Mouse (Mus musculus) hindbrain, embryonic 15.5 days (tissue): Measurements from ENCODE around the gene Pdilt. TPM values are rescaled to one million over a fixed set of nuclear protein-coding genes. Genes with fewer than 3 reads are reported as not detected.

ENCODE experiments used
- ATAC-seq: fragments of 200-750 bp; cut with Nextera tagmentation; 2 replicates; pipeline ENCODE4 v1.8.0; 2017; ENCODE audit warnings: low read depth, moderate number of reproducible peaks, moderate TSS enrichment; ENCODE audit not compliant: low FRiP score
- H3K27ac ChIP-seq: fragments of 300-500 bp; sonication (generic); replicated peaks from 2 replicates; pipeline ENCODE4 v1.5.1; 2015; ENCODE audit warnings: mild to moderate bottlenecking, inconsistent platforms
- H3K27me3 ChIP-seq: fragments of 300-500 bp; sonication (generic); 2 replicates; pipeline ENCODE4 v1.6.1; 2015; ENCODE audit warnings: control low read depth, inconsistent platforms
- H3K36me3 ChIP-seq: fragments of 300-500 bp; sonication (generic); 2 replicates; pipeline ENCODE4 v1.6.1; 2015; ENCODE audit warnings: control low read depth, inconsistent platforms
- H3K4me1 ChIP-seq: fragments of 300-500 bp; sonication (generic); replicated peaks from 2 replicates; pipeline ENCODE4 v1.6.1; 2015; ENCODE audit warnings: control low read depth, inconsistent platforms
- H3K4me2 ChIP-seq: fragments of 300-500 bp; sonication (generic); 2 replicates; pipeline ENCODE4 v1.6.1; 2015; ENCODE audit warnings: moderate library complexity, mild to moderate bottlenecking, inconsistent platforms
- H3K4me3 ChIP-seq: fragments of 300-500 bp; sonication (generic); 2 replicates; pipeline ENCODE4 v1.5.1; 2015; ENCODE audit warnings: mild to moderate bottlenecking, inconsistent platforms
- H3K9ac ChIP-seq: fragments of 300-500 bp; sonication (generic); 2 replicates; pipeline ENCODE4 v1.6.1; 2015; ENCODE audit warnings: inconsistent platforms
- H3K9me3 ChIP-seq: fragments of 300-500 bp; sonication (generic); 2 replicates; pipeline ENCODE4 v1.6.1; 2016; ENCODE audit warnings: control low read depth, inconsistent platforms
- WGBS: fragments of 180-500 bp; shearing (Covaris S2); methylation state at CpG from one replicate; pipeline ENCODE4 v1.1.7; 2015; 5-methylcytosine and 5-hydroxymethylcytosine counted together
- polyA plus RNA-seq: library from polyadenylated mRNA; unstranded; fragments of >200 nt; fragmentation: Nextera tagmentation; extraction: Ambion mirVana; gene quantifications from 2 replicates; pipeline ENCODE4 v1.2.1, GENCODE M21; 2015

The Pdilt gene
- polyA plus RNA-seq, 1 experiment from 2014 or later, result 0.22 TPM

GRCm38 (mm10) chr7:119527548-119527947 lies 4.3 kb upstream of the Pdilt start:
- H3K9me3 ChIP-seq, result no peaks in the 10 kb centered on the region
- no peak overlapping the region for H3K27ac ChIP-seq
- no peak overlapping the region for H3K4me3 ChIP-seq
- H3K9ac ChIP-seq, result no peak overlapping the region
- 73% methylated on average over 2 of the region's 2 CpGs for WGBS
- no peaks in the 10 kb centered on the region for H3K36me3 ChIP-seq
- ATAC-seq, result no peak
- H3K27me3 ChIP-seq, result no peaks in the 10 kb centered on the region
- no peaks in the 10 kb centered on the region for H3K4me1 ChIP-seq
- H3K4me2 ChIP-seq, result no peak overlapping the region

DNA sequence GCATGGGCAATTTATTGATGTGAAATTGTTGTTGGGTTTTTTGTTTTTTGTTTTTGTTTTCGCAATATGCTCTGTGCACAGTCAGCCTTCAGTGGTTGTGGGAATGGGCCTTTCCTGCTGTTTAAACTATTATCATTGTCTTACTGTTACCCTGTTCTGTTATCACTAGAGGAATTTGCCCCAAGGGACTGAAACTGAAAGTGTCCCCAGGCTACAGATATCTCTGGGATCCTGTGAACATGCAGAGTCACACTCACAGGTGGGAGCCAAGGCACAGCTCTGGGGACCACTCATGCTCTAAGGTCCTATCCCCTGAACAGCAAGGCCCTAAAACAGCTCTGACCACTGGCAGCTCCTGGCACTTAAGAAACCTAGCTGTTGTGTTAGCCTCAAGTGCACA lies 3.8 kb upstream of the Pdilt start:
- H3K36me3 ChIP-seq, result no peaks in the 10 kb centered on the region
- H3K9me3 ChIP-seq, result no peaks in the 10 kb centered on the region
- no peak overlapping the region for H3K9ac ChIP-seq
- H3K4me3 ChIP-seq, result no peak overlapping the region
- no peak for ATAC-seq
- no peak overlapping the region for H3K4me2 ChIP-seq
- H3K4me1 ChIP-seq, result no peaks in the 10 kb centered on the region
- no peaks in the 10 kb centered on the region for H3K27me3 ChIP-seq
- WGBS, result 84% methylated on average over 1 of the region's 1 CpGs
- H3K27ac ChIP-seq, result no peak overlapping the region

- Histone ChIP-seq H3K36me3 (no peaks in the 10 kb centered on the region), H3K27me3 (no peaks in the 10 kb centered on the region), H3K9me3 (no peaks in the 10 kb centered on the region), H3K9ac (no peak overlapping the region), H3K4me1 (no peaks in the 10 kb centered on the region), H3K4me2 (no peak overlapping the region), H3K4me3 (no peak overlapping the region), H3K27ac (no peak overlapping the region)
- WGBS, result 67% methylated on average over 13 of the region's 13 CpGs
- no peak for ATAC-seq
These were observed 3.2 kb upstream of the Pdilt start for GRCm38 (mm10) chr7:119526486-119526885.

DNA sequence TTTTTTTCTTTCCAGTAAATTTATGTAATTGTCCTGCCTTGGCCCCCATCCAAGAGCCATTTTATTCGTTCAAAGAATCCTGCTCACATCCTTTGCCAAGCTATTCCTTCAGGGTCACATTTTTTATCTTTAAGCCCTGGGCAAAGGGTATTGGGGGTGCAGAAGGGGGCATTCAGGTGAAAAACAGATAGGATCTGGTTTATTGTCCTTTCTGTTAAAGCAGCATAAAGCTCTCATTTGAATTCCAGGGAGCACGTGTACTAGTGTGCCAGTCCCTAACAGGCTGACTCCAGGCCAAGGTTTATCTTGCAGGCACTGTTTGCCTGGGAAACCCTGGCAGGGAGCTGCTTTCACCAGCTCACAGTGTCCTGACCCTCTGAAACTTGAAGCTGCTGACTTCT lies 2.6 kb upstream of the Pdilt start:
- Histone ChIP-seq H3K9me3 (no peaks in the 10 kb centered on the region), H3K36me3 (no peaks in the 10 kb centered on the region), H3K4me1 (no peaks in the 10 kb centered on the region), H3K27me3 (no peaks in the 10 kb centered on the region), H3K27ac (no peak overlapping the region), H3K9ac (no peak overlapping the region), H3K4me3 (no peak overlapping the region), H3K4me2 (no peak overlapping the region)
- ATAC-seq, result no peak
- WGBS, result 33% methylated on average over 2 of the region's 2 CpGs

GRCm38 (mm10) chr7:119522385-119522784 lies 904 bp downstream of the Pdilt start:
- no peaks in the 10 kb centered on the region for H3K4me1 ChIP-seq
- 88% methylated on average over 1 of the region's 1 CpGs for WGBS
- ATAC-seq, result no peak
- H3K4me2 ChIP-seq, result no peak overlapping the region
- H3K9me3 ChIP-seq, result no peaks in the 10 kb centered on the region
- H3K36me3 ChIP-seq, result no peaks in the 10 kb centered on the region
- no peak overlapping the region for H3K27ac ChIP-seq
- 0 out of 2 replicates have a peak, but pooled peaks cover 4% of the 10 kb centered on the region for H3K27me3 ChIP-seq
- H3K9ac ChIP-seq, result no peak overlapping the region
- H3K4me3 ChIP-seq, result no peak overlapping the region

- no peak for ATAC-seq
- Histone ChIP-seq H3K4me1 (no peaks in the 10 kb centered on the region), H3K4me2 (no peak overlapping the region), H3K4me3 (no peak overlapping the region), H3K27me3 (0 out of 2 replicates have a peak, but pooled peaks cover 4% of the 10 kb centered on the region), H3K9ac (no peak overlapping the region), H3K36me3 (no peaks in the 10 kb centered on the region), H3K27ac (no peak overlapping the region), H3K9me3 (no peaks in the 10 kb centered on the region)
- 81% methylated on average over 3 of the region's 3 CpGs for WGBS
These were observed 1.5 kb downstream of the Pdilt start for GRCm38 (mm10) chr7:119521816-119522215.

DNA sequence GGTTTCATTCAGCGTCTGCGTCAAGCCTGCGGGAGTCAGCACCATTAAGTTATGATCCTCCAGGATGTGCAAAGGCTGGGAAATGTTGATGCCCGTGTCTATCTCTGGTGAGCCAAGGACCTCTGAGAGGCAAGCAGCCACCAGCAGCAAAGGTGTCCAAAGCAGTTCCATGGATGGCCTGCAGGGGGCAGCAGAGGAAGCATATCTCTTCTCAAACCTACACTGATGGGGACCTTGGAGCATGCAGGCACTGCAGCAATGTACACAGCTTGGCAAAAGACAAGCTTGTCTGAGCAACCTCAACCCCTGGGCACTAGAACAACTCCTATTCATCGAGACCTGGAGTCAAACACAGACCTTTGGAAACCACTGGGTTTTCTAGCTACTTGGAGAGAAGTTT lies 3.6 kb downstream of the Pdilt start:
- ATAC-seq, result no peak
- H3K9me3 ChIP-seq, result no peaks in the 10 kb centered on the region
- no peaks in the 10 kb centered on the region for H3K4me1 ChIP-seq
- no peak overlapping the region for H3K9ac ChIP-seq
- WGBS, result 48% methylated on average over 5 of the region's 5 CpGs
- H3K4me2 ChIP-seq, result no peak overlapping the region
- no peak overlapping the region for H3K27ac ChIP-seq
- H3K36me3 ChIP-seq, result no peaks in the 10 kb centered on the region
- 0 out of 2 replicates have a peak, but pooled peaks cover 4% of the 10 kb centered on the region for H3K27me3 ChIP-seq
- H3K4me3 ChIP-seq, result no peak overlapping the region

DNA sequence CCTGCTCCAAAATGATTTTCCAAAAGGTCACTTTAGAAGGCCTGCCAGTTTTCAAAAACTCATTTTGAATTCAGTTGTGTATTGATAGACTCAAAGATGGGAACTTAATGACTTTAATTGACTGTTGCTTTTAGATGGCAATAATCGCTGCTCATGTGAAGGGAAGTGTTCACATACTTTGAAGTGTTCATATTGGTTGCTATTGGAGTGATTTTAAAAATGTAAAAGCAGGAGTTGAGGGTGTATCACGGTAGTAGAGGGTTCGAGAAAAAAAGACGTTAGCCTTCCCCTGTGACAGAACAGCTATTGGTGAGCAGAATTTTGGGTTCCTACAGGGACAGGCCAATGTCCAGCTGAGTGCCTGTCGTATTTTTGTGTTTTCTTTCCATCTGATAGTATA lies 4.1 kb downstream of the Pdilt start, which contains the start of gene Acsm5:
Gene Acsm5 (plus strand): TSS at position 301 of the 400 bp plus-strand sequence.
- Histone ChIP-seq H3K27me3 (0 out of 2 replicates have a peak, but pooled peaks cover 4% of the 10 kb centered on the region), H3K9ac (no peak within 1 kb of the TSS), H3K27ac (no peak within 1 kb of the TSS), H3K4me2 (no peak within 1 kb of the TSS), H3K9me3 (no peaks in the 10 kb centered on the region), H3K4me3 (no peak within 1 kb of the TSS), H3K4me1 (no peaks in the 10 kb centered on the region), H3K36me3 (no peaks in the 10 kb centered on the region)
- no peak for ATAC-seq
- WGBS, result 69% methylated on average over 5 of the region's 5 CpGs

DNA sequence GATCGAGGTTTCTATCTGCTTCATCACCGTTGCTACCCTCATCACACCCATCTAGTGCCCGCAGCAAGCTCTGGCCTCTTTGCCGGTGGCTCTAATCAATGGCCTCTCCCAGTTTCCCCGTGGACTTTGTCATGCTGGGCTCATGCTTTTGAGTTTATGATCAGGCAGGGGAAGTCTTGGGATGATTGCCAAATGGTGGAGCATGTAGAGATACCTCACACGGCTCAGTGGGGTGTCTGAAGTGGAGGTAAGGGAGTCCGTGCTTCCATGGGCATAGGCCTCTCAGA lies 7.1 kb downstream of the Pdilt start:
- 81% methylated on average over 7 of the region's 7 CpGs for whole genome bisulfite sequencing
- Histone ChIP-seq H3K36me3 (no peaks in the 10 kb centered on the region), H3K27me3 (0 out of 2 replicates have a peak, but pooled peaks cover 4% of the 10 kb centered on the region), H3K4me2 (no peak overlapping the region), H3K4me1 (no peaks in the 10 kb centered on the region), H3K9ac (no peak overlapping the region), H3K27ac (no peak overlapping the region), H3K4me3 (no peak overlapping the region), H3K9me3 (no peaks in the 10 kb centered on the region)
- ATAC-seq, result no peak

DNA sequence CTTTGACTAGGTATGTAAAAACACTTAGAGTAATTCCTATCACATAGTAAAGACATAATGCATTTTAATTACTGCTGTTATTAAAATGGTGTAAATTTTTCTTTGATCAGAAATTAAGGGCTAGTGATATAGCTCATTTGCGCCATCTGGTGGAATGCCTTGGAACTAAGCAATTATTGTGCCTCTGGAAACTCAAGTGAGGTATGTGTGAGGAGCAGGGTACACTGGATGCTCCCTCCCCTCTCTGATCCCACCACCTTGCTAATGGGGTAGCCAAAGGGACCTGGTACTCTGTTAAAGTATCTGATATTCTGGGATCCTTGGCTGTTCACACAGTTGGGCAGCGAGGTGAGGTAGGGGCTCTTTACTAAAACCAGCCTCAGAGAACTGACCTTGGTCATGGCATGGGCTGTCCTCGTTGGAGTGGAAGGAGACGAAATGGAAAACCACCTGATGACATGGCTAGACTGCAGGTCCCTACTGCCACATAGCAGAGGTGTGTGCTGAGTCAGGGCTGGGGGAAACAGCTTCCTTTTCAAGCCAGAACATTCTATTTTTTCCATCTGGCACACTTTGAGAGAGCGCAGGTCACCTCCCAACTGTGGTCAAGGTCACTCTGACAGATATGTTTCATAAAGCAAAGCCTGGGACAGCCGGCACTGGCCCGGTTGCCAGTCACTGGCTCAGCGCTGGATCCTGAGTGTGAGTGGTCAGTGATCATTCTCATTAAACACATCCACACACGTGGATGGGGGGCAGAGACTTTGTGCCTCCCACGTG lies 7.6 kb downstream of the Pdilt start:
- peak; percentile 63; the same call in 1 of the 2 replicates for ATAC-seq
- WGBS, result 71% methylated on average over 10 of the region's 10 CpGs
- no peak overlapping the region for H3K9ac ChIP-seq

DNA sequence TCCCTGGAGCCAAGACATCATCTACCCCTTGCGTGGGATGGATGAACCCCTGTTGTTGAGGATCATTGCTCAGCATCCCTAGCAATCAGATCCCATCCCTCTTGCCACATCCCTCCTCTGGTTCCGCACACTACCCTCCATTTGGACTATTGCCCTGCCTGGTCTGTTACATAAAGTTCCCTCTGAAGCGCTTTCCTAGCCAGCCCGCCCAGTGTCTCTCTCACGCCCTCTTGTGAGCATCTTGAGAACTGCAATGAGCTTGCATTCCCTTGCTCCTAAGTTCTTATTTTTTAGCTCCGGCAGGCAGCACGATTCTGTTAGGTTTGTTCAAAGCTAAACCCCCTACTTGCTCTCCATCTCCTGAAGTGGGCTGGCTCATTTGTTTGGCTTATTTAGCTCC lies 10.2 kb downstream of the Pdilt start:
- peak; percentile 38; the same call in 1 of the 2 replicates for ATAC-seq
- Histone ChIP-seq H3K9me3 (no peaks in the 10 kb centered on the region), H3K4me1 (no peaks in the 10 kb centered on the region), H3K27ac (no peak overlapping the region), H3K4me2 (no peak overlapping the region), H3K27me3 (no peaks in the 10 kb centered on the region), H3K9ac (no peak overlapping the region), H3K4me3 (no peak overlapping the region), H3K36me3 (no peaks in the 10 kb centered on the region)
- WGBS, result 33% methylated on average over 7 of the region's 7 CpGs

More for the DNA sequence above, 7.6 kb downstream of the Pdilt start:
- no peak overlapping the region for H3K4me2 ChIP-seq
- H3K4me3 ChIP-seq, result no peak overlapping the region
- 0 out of 2 replicates have a peak, but pooled peaks cover 4% of the 10 kb centered on the region for H3K27me3 ChIP-seq
- no peaks in the 10 kb centered on the region for H3K4me1 ChIP-seq
- no peak overlapping the region for H3K27ac ChIP-seq
- no peaks in the 10 kb centered on the region for H3K9me3 ChIP-seq
- no peaks in the 10 kb centered on the region for H3K36me3 ChIP-seq

DNA sequence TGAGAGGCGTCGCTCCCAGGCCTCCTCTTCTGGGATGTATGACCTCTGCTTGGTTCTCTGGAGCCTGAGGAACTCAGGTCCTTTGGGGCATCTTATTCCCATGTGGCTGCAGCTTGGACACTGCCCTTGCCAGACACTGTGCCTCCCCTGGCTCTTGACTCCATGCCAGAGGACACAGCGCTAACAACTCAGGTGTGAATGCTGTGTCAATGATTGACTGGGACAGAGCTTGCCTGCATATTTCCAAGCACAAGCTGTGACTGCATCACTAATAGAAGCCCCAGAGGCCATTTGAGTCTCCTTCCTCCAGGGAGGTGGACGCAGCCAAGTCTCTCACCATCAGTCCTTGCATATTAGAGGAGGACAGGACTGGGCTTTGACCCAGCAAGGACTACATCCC lies 12.1 kb downstream of the Pdilt start:
- Histone ChIP-seq H3K4me1 (no peaks in the 10 kb centered on the region), H3K27ac (no peak overlapping the region), H3K4me3 (no peak overlapping the region), H3K9ac (no peak overlapping the region), H3K27me3 (no peaks in the 10 kb centered on the region), H3K9me3 (no peaks in the 10 kb centered on the region), H3K4me2 (no peak overlapping the region), H3K36me3 (no peaks in the 10 kb centered on the region)
- no peak for ATAC-seq
- 91% methylated on average over 4 of the region's 4 CpGs for WGBS
